Mouse (Mus musculus) liver, adult (tissue): Measurements from ENCODE around the gene Pde10a.

Source experiments
- GATA4 ChIP-seq: IDR thresholded peaks from 2 replicates; pipeline ENCODE4 v1.6.1; 2014; ENCODE audit warnings: mild to moderate bottlenecking, low read length; ENCODE audit not compliant: insufficient replicate concordance

Gene Pde10a

GRCm38 (mm10) chr17:8642356-8642755 is 117.2 kb downstream of the Pde10a start:
- TF ChIP-seq GATA4 = no peak

DNA sequence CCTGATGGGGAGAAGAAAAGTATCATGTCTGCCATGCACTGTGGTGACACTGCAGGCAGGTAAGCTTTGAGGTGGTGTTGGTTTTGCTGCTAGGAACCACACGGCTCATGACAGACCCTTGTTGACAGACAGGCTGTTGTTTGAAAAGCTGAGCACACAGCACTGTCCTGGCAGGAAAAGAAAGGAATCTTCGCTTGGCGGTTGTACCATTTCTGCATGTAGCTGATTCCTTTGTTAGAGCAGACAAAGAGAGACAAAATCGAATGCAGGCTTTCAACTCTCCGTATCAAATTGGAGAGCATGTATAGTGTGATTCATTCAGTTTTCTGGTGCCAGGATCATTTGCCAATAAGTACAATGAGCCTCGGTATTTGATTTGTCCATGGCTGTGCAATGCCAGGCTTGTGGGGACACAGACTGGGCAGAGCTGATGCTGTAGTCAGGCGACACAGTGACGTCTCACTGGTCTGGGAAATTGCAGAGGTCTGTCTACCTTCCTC is 122.2 kb downstream of the Pde10a start:
- TF ChIP-seq GATA4 = no peak

DNA sequence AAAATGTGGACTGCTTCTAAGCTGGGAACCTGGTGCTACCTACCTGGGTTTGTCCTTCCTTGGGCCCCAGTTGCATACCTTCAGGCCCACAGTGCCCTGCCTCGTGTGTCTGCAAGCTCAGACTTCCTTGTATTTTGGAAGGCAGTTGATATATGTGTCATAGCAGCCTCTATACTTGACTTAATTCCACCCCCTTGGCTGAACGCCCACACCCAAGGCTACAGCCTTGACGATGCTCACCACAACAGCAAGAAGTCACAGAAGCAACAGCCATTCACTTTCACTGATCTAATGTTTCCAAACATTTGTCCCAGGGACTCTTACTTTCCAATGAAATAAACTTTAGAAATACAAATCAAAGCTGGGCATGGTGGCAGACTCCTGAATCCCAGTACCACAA is 123.1 kb downstream of the Pde10a start:
- TF ChIP-seq GATA4 = no peak

- TF ChIP-seq GATA4 = peak; percentile 52; the same call in 1 of the 2 replicates
Observed at GRCm38 (mm10) chr17:8652681-8653262, 127.6 kb downstream of the Pde10a start.

DNA sequence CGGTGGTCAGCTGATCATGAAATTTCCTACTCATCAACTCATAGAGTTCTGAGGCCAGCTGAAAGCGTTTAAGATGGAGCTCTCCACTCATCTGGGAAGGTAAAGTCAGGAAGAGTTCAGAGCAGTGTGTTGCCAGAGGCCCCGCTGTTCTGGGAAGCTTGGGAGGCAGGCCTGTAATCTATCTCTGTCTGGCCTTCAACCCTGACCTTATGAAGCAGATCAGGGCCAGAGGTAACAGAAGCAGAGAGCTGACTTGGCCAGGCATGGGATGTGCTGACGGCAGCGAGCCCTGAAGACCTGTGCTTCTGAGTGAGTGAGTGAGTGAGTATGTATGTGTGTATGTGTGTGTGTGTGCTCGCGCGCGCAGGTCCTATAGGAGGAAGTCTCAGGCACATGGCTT is 132.5 kb downstream of the Pde10a start:
- peak; percentile 23; the same call in 1 of the 2 replicates for TF ChIP-seq GATA4

- no peak for TF ChIP-seq GATA4
Observed at GRCm38 (mm10) chr17:8658751-8659454, 133.7 kb downstream of the Pde10a start.

DNA sequence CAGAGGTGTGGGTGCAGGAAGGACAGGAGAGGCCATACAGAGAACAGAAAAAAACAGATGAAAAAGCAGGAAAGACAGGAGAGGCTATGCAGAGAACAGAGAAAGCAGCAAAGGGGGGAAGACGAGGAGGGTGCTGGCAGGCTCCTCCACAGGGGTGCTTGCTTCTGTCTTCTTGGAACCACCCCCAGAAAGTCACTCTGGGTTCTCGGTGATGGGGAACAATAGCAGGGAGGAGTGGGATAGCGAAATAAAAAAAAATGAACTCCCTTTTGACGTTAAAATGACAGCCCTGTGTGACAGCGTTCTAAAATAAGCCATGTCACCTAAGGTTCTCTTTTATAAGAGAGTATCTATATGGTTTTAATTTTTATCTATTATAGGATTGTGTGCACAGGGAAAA is 141.7 kb downstream of the Pde10a start:
- no peak for TF ChIP-seq GATA4

DNA sequence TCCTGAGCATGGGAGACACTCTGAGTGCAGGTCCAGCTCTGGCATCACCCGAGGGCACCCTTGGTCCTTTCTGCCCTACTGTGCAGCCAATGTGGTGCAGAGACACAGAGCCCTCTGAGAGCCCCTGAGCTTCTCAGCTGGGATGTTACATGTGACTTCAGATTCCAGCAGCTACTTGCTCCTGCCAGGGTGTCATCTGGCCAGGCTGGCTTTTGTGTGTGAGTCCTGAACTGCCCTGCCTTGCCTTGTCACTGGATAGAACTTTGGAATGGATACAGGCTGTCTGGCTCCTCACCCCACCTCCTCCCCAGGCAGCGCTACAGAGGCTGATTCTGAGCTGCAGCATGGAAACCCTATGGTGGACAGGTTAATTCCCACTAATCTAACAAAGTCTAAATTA is 149.5 kb downstream of the Pde10a start:
- no peak for TF ChIP-seq GATA4

DNA sequence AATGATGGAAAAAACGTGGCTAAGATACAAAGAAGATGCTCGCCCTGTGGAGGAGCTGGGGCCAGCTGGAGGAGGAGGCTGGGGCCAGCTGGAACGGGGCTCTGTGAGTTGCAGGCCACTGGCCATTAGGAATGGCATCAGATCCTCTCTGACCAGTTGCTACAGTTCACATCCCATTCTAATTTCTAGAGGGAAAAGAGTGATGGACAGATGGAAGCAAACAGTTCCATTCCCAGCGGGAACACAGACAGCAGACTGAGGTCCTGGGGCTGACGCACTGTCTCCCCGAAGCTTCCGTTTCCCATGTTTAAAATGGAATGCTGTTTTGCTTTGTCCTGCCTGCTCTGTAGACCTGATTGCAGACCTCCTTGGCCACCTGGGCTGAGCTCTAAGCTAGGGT is 161.2 kb downstream of the Pde10a start:
- TF ChIP-seq GATA4 = no peak

DNA sequence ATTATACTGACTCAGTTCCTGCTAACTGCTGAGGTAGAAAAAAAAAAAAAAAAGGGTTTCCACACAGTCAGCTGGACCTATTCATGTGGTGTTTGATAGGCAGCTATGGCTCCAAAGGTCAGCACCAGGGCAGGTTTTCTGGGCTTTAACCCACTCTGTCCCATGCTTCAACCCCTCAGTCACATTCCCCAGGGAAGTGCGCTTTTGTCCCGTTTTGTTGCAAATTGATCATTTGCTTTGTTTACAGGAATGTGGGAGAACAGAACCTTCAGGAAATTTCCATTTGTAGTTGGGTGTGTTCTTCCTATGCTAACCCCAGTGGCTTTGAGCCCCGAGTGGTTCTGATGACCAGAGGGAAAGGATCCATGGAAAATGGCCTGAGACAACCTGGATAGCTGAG is 162.9 kb downstream of the Pde10a start:
- TF ChIP-seq GATA4 = no peak

DNA sequence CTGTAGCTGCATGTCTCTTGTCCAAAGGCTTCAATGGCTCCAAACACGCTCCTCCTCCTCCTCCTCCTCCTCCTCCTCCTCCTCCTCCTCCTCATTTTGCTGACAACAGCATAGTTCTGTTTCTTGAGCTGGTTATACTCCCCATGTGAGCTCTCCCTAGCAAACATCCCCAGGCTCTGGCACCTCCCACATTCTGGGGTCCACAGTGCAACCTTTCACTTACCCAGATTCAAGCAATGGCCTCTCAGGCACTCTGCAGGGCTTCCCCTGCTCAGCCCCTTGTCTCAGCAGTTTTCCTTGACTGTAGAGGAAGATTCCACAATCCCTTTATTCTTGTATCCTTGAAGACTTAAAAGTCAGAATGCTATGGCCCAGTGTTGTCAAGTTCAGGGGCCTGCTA is 173.1 kb downstream of the Pde10a start:
- TF ChIP-seq GATA4 = no peak

- TF ChIP-seq GATA4 = no peak
Observed at GRCm38 (mm10) chr17:8698793-8699192, 173.6 kb downstream of the Pde10a start.

GRCm38 (mm10) chr17:8701096-8701495 is 175.9 kb downstream of the Pde10a start:
- no peak for TF ChIP-seq GATA4

GRCm38 (mm10) chr17:8702503-8702902 is 177.3 kb downstream of the Pde10a start:
- TF ChIP-seq GATA4 = no peak

DNA sequence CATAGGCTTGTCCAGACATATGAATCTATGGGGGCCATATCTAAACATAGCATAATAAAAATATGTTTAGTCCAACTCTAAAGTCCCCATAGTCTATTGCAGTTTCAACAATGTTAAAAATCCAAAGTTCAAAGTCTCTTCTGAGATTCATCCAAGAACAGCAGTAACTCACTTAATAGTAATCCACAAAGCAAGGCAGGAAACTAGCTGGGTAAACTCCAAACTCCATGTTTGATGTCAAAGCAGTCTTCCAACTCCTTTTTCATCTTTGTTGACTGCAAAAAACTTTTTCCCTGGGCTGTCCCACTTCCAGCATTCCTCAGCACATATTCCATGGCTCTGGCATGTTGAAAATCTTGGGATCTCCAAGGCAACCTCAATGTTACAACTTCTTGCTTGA is 182.8 kb downstream of the Pde10a start:
- no peak for TF ChIP-seq GATA4

- no peak for TF ChIP-seq GATA4
Observed at GRCm38 (mm10) chr17:8720961-8721360, 195.8 kb downstream of the Pde10a start.

GRCm38 (mm10) chr17:8724464-8724974 is 199.3 kb downstream of the Pde10a start:
- no peak for TF ChIP-seq GATA4

DNA sequence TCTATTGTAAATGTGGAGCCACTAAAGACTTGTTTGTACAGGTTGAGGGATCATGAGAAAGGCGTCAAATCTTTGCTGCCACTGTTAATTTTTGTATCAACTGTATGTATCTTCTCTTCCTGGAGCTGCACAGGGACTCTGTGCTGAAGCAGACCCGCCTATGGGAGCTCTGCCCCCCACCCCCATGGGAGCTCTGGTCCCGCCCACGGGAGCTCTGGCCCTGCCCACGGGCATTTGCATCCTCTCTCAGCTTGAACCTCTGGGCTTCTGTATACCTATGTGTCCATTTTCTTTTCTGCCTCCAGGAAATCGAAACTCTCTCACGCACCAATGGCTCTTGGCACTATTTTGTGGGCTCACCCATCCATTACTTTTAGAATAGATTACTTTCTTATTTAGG is 203.5 kb downstream of the Pde10a start:
- no peak for TF ChIP-seq GATA4
